Mouse (Mus musculus) spleen, embryonic (tissue): Measurements from ENCODE around the gene Pnpla1.
"Not testable (repeated sequence)": the region's sequence is repeated elsewhere in the genome, so short reads cannot be mapped to it uniquely, and the experiment has no call there.

Source experiments
- CTCF ChIA-PET: fragments of 350-600 bp; sonication (Branson Sonifier 250); formaldehyde crosslinking; loops from one replicate; lab custom pipeline; 2022; lab: Charles Lee

The Pnpla1 gene

GRCm38 (mm10) chr17:28841947-28842346 lies 16.3 kb upstream of the Pnpla1 start:
- CTCF ChIA-PET = not testable (repeated sequence)

GRCm38 (mm10) chr17:28843665-28844064 lies 14.5 kb upstream of the Pnpla1 start:
- CTCF ChIA-PET = no interaction called here

GRCm38 (mm10) chr17:28846974-28847617 lies 11.1 kb upstream of the Pnpla1 start:
- CTCF ChIA-PET = no interaction called here

- CTCF ChIA-PET = no interaction called here
Measured at GRCm38 (mm10) chr17:28850511-28850910, 7.7 kb upstream of the Pnpla1 start.

GRCm38 (mm10) chr17:28854377-28854776 lies 3.8 kb upstream of the Pnpla1 start:
- CTCF ChIA-PET = no interaction called here

GRCm38 (mm10) chr17:28855166-28855885 lies 2.9 kb upstream of the Pnpla1 start:
- CTCF ChIA-PET = no interaction called here

GRCm38 (mm10) chr17:28856030-28856429 lies 2.2 kb upstream of the Pnpla1 start:
- CTCF ChIA-PET = no interaction called here

GRCm38 (mm10) chr17:28863926-28864325 lies 5.7 kb downstream of the Pnpla1 start:
- CTCF ChIA-PET = no interaction called here

- CTCF ChIA-PET = no interaction called here
Measured at GRCm38 (mm10) chr17:28864464-28864863, 6.3 kb downstream of the Pnpla1 start.

GRCm38 (mm10) chr17:28866921-28867320 lies 8.7 kb downstream of the Pnpla1 start:
- CTCF ChIA-PET = no interaction called here

- CTCF ChIA-PET = interaction anchor here (0.7 kb wide), 1 partner anchor 211 kb away, joined by 4 read pairs; no protein-coding TSS in a partner anchor
Measured at GRCm38 (mm10) chr17:28867381-28867780, 9.2 kb downstream of the Pnpla1 start.

GRCm38 (mm10) chr17:28869412-28870110 lies 11.3 kb downstream of the Pnpla1 start:
- CTCF ChIA-PET = no interaction called here

- CTCF ChIA-PET = no interaction called here
Measured at GRCm38 (mm10) chr17:28870435-28870834, 12.2 kb downstream of the Pnpla1 start.

GRCm38 (mm10) chr17:28871831-28872230 lies 13.6 kb downstream of the Pnpla1 start:
- CTCF ChIA-PET = no interaction called here

GRCm38 (mm10) chr17:28872322-28872721 lies 14.1 kb downstream of the Pnpla1 start:
- CTCF ChIA-PET = no interaction called here

- CTCF ChIA-PET = no interaction called here
Measured at GRCm38 (mm10) chr17:28874216-28874615, 16.0 kb downstream of the Pnpla1 start.

GRCm38 (mm10) chr17:28874825-28875224 lies 16.6 kb downstream of the Pnpla1 start:
- CTCF ChIA-PET = no interaction called here

GRCm38 (mm10) chr17:28875316-28875715 lies 17.1 kb downstream of the Pnpla1 start:
- CTCF ChIA-PET = no interaction called here

GRCm38 (mm10) chr17:28876331-28876730 lies 18.1 kb downstream of the Pnpla1 start:
- CTCF ChIA-PET = interaction anchor here (0.6 to 1.1 kb wide), 3 partner anchors 28 to 961 kb away, joined by 3 to 9 read pairs (median 7); no protein-coding TSS in a partner anchor

- CTCF ChIA-PET = interaction anchor here (0.6 to 1.1 kb wide), 2 partner anchors 49 to 961 kb away, joined by 3 to 7 read pairs; no protein-coding TSS in a partner anchor
Measured at GRCm38 (mm10) chr17:28876821-28877220, 18.6 kb downstream of the Pnpla1 start.

GRCm38 (mm10) chr17:28879931-28880391 lies 21.8 kb downstream of the Pnpla1 start:
- CTCF ChIA-PET = interaction anchor here (1.3 to 1.6 kb wide), 2 partner anchors 9 to 47 kb away, joined by 4 to 7 read pairs; no protein-coding TSS in a partner anchor

- CTCF ChIA-PET = interaction anchor here (0.6 to 1.5 kb wide), 2 partner anchors 14 to 148 kb away, joined by 4 to 6 read pairs; no protein-coding TSS in a partner anchor
Measured at GRCm38 (mm10) chr17:28882316-28882715, 24.1 kb downstream of the Pnpla1 start.
